Mouse (Mus musculus): ENCODE results near the gene Capza2.
"Not testable (repeated sequence)": the region's sequence is repeated elsewhere in the genome, so short reads cannot be mapped to it uniquely, and the experiment has no call there.

Gene Capza2

GRCm38 (mm10) chr6:17640031-17640430 lies 4.0 kb downstream of the Capza2 start:
- DNase-seq (ENCODE audit: low spot score in 2 of 2) = no peak

- no peak for DNase-seq (ENCODE audit: low spot score in 2 of 2)
These were observed 6.7 kb downstream of the Capza2 start for GRCm38 (mm10) chr6:17642739-17643138.

- no peak for DNase-seq (ENCODE audit: low spot score in 2 of 2)
These were observed 10.1 kb downstream of the Capza2 start for GRCm38 (mm10) chr6:17646107-17646506.

GRCm38 (mm10) chr6:17652132-17652531 lies 16.1 kb downstream of the Capza2 start:
- no peak for DNase-seq (ENCODE audit: low spot score in 2 of 2)

- no peak for DNase-seq (ENCODE audit: low spot score in 2 of 2)
These were observed 19.0 kb downstream of the Capza2 start for GRCm38 (mm10) chr6:17655080-17655479.

GRCm38 (mm10) chr6:17657308-17657707 lies 21.3 kb downstream of the Capza2 start:
- peak in 1 of 2 experiments; percentile 75 for DNase-seq (ENCODE audit: low spot score in 2 of 2)

- DNase-seq (ENCODE audit: low spot score in 2 of 2) = no peak
These were observed 29.3 kb downstream of the Capza2 start for GRCm38 (mm10) chr6:17665348-17665747.

- DNase-seq (ENCODE audit: low spot score in 2 of 2) = no peak
These were observed 30.0 kb downstream of the Capza2 start for GRCm38 (mm10) chr6:17666024-17666423.

GRCm38 (mm10) chr6:17667813-17668212 lies 31.8 kb downstream of the Capza2 start:
- no peak for DNase-seq (ENCODE audit: low spot score in 2 of 2)

GRCm38 (mm10) chr6:17668334-17668733 lies 32.3 kb downstream of the Capza2 start:
- DNase-seq (ENCODE audit: low spot score in 2 of 2) = no peak

GRCm38 (mm10) chr6:17669826-17670225 lies 33.8 kb downstream of the Capza2 start:
- DNase-seq (ENCODE audit: low spot score in 2 of 2) = no peak

GRCm38 (mm10) chr6:17675019-17675756 lies 39.2 kb downstream of the Capza2 start:
- DNase-seq (ENCODE audit: low spot score in 2 of 2) = no peak

GRCm38 (mm10) chr6:17677008-17677407 lies 41.0 kb downstream of the Capza2 start:
- no peak for DNase-seq (ENCODE audit: low spot score in 2 of 2)

GRCm38 (mm10) chr6:17680266-17680925 lies 44.4 kb downstream of the Capza2 start:
- DNase-seq (ENCODE audit: low spot score in 2 of 2) = no peak

- no peak for DNase-seq (ENCODE audit: low spot score in 2 of 2)
These were observed 45.8 kb downstream of the Capza2 start for GRCm38 (mm10) chr6:17681810-17682209.

GRCm38 (mm10) chr6:17688676-17689075 lies 52.6 kb downstream of the Capza2 start:
- no peak for DNase-seq (ENCODE audit: low spot score in 2 of 2)

- DNase-seq (ENCODE audit: low spot score in 2 of 2) = no peak
These were observed 56.6 kb downstream of the Capza2 start, which contains the start of gene St7 for GRCm38 (mm10) chr6:17692647-17693046. St7 (plus strand) TSS chr6:17692933.

GRCm38 (mm10) chr6:17693726-17694549 lies 57.9 kb downstream of the Capza2 start:
- DNase-seq (ENCODE audit: low spot score in 2 of 2) = peak in 1 of 2 experiments; percentile 44

GRCm38 (mm10) chr6:17694550-17694951 lies 58.5 kb downstream of the Capza2 start:
- peak in 1 of 2 experiments; percentile 47 for DNase-seq (ENCODE audit: low spot score in 2 of 2)

GRCm38 (mm10) chr6:17696321-17696734 lies 60.3 kb downstream of the Capza2 start:
- DNase-seq (ENCODE audit: low spot score in 2 of 2) = peak; percentile 30 to 66

- no peak for DNase-seq (ENCODE audit: low spot score in 2 of 2)
These were observed 65.0 kb downstream of the Capza2 start for GRCm38 (mm10) chr6:17700936-17701612.

GRCm38 (mm10) chr6:17704038-17704437 lies 68.0 kb downstream of the Capza2 start:
- not testable (repeated sequence) for DNase-seq (ENCODE audit: low spot score in 2 of 2)
